Mouse (Mus musculus): Measurements from ENCODE around the gene Pla2g6.

DNA sequence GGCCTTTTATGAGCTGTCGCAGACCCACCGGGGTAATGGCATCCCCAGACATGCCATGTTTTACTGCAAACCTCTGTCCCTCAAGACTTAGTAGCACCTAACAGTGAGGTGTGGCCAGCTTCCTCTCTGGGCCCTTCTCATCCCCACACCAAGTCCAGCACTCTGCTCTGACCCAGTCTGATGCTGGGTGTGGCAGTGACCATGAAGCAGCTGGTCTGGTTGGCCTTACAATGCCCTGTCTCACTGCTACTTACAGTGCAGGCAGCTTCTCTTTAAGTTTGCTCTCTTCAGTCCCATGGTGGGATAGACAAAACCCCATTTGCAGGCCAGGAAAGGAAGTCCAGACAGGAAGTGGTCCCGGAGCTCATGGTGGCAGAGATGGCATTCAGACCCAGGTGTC, 82.9 kb downstream of the Pla2g6 start:
- no peak for TF ChIP-seq CTCF (IDR thresholded peaks at IDR 0.05; ENCODE audit: borderline replicate concordance, insufficient read depth, low read length)
- TF ChIP-seq POLR2A (IDR thresholded peaks at IDR 0.05; ENCODE audit: low read depth, low read length), result no peak

Data from embryonic fibroblast, embryonic 13.5 days (primary cell).